Mouse (Mus musculus) mesoderm, embryonic 11.5 days (tissue): ENCODE results near the gene Keap1.
"Not testable (repeated sequence)": the region's sequence is repeated elsewhere in the genome, so short reads cannot be mapped to it uniquely, and the experiment has no call there.

Experiments
- DNase-seq: peaks from one replicate; pipeline ENCODE4 v3.0.0-alpha.2; 2012; ENCODE audit warnings: low read depth, low spot score

Keap1 gene

GRCm38 (mm10) chr9:21238733-21239464 lies at the start of gene Keap1:
TSS of gene Keap1 (minus strand) at chr9:21239361.
- peak; percentile 81 for DNase-seq

GRCm38 (mm10) chr9:21288404-21289336 lies 49.5 kb upstream of the Keap1 start:
- no peak for DNase-seq

- peak; percentile 98 for DNase-seq
These were observed 48.6 kb upstream of the Keap1 start, which contains the start of gene Kri1 for GRCm38 (mm10) chr9:21287571-21288402. TSS of gene Kri1 (minus strand) at chr9:21287969.

- DNase-seq = no peak
These were observed 47.6 kb upstream of the Keap1 start for GRCm38 (mm10) chr9:21286753-21287152.

GRCm38 (mm10) chr9:21283994-21284393 lies 44.8 kb upstream of the Keap1 start:
- DNase-seq = no peak

- no peak for DNase-seq
These were observed 44.4 kb upstream of the Keap1 start for GRCm38 (mm10) chr9:21283591-21283990.

GRCm38 (mm10) chr9:21277776-21278175 lies 38.6 kb upstream of the Keap1 start:
- DNase-seq = no peak

GRCm38 (mm10) chr9:21276307-21276706 lies 37.1 kb upstream of the Keap1 start:
- no peak for DNase-seq

- DNase-seq = no peak
These were observed 36.6 kb upstream of the Keap1 start for GRCm38 (mm10) chr9:21275727-21276126.

- DNase-seq = no peak
These were observed 36.0 kb upstream of the Keap1 start for GRCm38 (mm10) chr9:21275013-21275710.

- no peak for DNase-seq
These were observed 35.2 kb upstream of the Keap1 start for GRCm38 (mm10) chr9:21274336-21274735.

GRCm38 (mm10) chr9:21273520-21274228 lies 34.5 kb upstream of the Keap1 start:
- DNase-seq = no peak

GRCm38 (mm10) chr9:21273094-21273493 lies 33.9 kb upstream of the Keap1 start:
- DNase-seq = no peak

GRCm38 (mm10) chr9:21272391-21272790 lies 33.2 kb upstream of the Keap1 start:
- no peak for DNase-seq

GRCm38 (mm10) chr9:21269590-21269989 lies 30.4 kb upstream of the Keap1 start:
- DNase-seq = not testable (repeated sequence)

GRCm38 (mm10) chr9:21268305-21268704 lies 29.1 kb upstream of the Keap1 start:
- no peak for DNase-seq

- no peak for DNase-seq
These were observed 27.7 kb upstream of the Keap1 start for GRCm38 (mm10) chr9:21266889-21267288.

GRCm38 (mm10) chr9:21265611-21266010 lies 26.4 kb upstream of the Keap1 start:
- no peak for DNase-seq

- peak; percentile 100 for DNase-seq
These were observed 25.9 kb upstream of the Keap1 start, which contains the start of gene Atg4d for GRCm38 (mm10) chr9:21265000-21265561. TSS of gene Atg4d (plus strand) at chr9:21265293.
